Mouse (Mus musculus): ENCODE results near the gene Heg1.

Heg1 gene

DNA sequence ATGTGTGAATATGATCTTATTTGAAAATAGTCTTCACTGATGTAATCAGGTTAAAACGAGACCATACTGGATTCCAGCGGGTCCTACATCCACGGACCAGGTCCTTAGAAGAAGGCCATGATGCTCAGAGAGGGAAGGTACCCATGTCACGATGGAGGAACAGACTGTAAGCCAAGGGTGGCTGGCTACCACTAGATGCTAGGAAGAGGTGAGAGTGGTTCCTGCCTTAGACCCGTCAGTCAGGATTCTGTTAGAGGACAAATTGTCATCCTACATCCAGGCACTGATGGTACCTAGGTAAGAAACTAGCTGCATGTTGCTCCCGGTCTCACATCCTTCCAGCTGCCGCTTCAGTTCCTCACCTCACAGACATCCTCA, 6.9 kb upstream of the Heg1 start:
- DNase-seq (ENCODE audit: low read depth): no peak

DNA sequence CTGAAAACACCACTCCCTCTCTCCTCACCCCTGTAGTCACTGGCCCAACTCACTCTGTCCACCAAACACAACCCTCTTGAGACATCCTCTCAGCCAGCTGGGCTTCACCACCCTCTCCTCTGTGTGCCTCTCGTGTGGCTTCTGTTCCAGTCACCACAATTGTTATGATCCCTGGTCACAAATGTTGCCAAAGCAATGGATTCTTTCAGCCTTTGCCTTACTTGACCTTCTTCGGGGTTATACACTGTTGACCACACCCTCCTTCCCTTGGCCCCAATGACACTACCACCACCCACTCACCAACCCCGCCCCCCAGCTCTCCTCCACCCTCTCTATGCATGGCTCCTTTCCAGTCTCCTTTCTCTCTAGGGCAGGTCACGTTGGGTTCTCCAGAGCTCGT, 6.3 kb upstream of the Heg1 start:
- no peak for DNase-seq (ENCODE audit: low read depth)

DNA sequence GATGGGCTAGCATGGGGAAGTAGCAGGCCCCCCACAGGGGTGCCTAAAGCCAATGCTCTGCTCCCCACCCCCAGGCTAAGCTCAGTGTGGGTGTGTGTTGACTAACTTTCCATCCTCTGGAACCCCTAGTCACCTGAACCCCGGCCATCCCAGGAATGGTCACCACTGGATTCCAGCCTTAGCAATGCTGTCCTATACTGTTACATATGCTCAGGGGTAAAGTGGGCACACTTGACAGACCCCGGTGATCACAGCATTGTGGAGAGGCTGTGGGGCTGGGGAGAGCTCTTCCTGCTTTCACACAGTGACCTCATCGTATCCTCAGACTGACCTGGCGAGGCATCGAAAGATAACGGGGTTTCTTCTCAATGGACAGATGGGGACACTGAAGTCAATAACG, 3.9 kb upstream of the Heg1 start:
- no peak for DNase-seq (ENCODE audit: low read depth)

DNA sequence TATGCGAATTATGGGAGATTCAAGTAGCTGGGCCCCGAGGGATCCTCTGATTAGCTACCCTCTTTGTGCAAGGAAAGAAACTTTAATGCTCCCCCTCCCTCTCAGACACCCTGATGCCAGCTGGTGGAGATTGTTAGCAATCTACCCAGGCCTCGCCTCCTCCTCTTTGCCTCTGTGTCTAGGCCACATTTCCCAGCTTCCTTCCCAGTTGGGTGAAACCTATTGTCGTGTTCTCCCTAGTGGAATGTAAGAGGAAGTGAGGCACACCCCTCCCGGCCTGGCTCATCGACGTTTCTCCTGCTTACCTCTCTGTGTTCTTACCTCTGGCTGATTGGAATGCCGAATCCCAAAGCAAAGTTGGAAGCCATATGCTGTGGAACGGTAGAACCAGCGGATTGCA, 3.4 kb upstream of the Heg1 start:
- no peak for DNase-seq (ENCODE audit: low read depth)

DNA sequence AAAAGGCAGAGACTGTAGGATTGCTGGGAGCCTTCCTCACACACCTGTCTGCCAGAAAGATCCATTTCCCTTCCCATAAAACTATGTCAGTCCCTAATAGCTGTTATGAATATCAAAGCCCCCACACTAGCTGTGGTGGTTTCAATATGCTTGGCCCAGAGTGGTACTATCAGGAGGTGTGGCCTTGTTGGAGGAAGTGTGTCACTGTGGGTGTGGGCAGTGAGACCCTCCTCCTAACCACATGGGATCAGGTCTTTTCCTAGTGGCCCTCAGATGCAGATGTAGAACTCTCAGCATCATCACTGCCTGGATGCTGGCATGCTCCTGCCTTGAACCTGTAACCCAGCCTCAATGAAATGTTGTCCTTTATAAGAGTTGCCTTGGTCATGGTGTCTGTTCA, 2.5 kb upstream of the Heg1 start:
- no peak for DNase-seq (ENCODE audit: low read depth)

DNA sequence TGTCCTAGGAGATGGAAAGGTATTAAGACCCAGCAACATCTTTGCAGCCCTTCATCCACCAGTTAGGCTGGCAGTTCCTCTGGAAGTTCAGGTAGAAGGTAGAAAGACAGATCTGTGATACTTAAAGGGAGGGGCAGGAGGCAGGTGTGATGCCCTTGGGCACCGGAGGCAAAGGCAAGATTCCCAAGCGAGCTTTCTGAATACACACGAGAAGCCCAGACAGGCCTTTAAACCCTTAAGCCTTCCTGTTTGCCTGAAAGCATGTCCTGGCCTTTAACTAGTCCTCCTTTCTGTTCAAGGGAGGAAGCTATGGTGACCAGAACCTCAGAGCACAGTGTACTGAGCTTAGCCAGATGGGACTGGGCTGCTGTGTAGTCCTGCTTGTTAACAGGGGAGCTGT, 1.5 kb upstream of the Heg1 start:
- no peak for DNase-seq (ENCODE audit: low read depth)

DNA sequence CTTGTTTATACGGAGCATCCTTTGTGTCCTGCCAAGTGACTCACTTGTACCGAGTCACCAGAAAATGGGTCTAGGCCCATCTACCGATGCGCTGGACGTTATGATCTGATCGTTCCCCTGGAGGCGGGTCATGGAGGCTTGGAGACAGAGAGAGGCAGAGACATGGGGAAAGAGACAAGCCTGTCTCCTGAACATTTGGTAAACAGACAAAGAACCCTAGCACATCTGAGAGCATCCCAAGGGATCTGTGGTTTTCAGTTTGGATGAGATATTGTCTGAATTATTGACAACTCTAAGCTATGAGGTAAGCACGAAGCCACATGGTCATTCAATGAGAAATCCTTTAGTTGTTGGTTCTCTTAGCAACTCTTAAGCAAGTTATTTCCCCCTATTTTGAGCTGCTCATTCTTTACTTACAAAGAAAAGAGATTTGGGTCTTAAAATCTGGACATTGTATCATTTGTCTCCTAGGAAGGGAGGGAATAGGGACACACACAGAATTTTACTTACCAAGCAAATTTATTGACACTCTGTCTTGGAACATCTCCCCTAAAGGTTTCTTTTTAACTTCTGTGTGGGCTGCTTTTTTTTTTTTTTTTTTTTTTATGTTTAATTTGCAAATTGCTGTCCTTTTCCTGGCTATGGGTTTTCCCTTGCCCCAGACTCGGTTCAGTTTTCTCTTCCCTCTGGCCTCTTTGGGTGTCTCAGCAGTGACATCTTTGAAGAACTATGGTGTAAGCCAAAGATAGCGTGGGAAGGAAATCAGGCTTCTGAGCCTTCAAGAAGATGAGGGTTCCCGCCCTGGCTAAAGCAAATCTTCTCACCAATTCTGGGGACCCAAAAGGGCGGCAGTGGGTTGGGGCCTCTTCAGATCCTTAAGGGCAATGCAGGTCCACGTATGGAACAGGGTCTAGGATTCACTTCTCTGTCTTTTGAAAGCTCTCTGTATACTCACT, 686 bp upstream of the Heg1 start:
- no peak for DNase-seq (ENCODE audit: low read depth)

DNA sequence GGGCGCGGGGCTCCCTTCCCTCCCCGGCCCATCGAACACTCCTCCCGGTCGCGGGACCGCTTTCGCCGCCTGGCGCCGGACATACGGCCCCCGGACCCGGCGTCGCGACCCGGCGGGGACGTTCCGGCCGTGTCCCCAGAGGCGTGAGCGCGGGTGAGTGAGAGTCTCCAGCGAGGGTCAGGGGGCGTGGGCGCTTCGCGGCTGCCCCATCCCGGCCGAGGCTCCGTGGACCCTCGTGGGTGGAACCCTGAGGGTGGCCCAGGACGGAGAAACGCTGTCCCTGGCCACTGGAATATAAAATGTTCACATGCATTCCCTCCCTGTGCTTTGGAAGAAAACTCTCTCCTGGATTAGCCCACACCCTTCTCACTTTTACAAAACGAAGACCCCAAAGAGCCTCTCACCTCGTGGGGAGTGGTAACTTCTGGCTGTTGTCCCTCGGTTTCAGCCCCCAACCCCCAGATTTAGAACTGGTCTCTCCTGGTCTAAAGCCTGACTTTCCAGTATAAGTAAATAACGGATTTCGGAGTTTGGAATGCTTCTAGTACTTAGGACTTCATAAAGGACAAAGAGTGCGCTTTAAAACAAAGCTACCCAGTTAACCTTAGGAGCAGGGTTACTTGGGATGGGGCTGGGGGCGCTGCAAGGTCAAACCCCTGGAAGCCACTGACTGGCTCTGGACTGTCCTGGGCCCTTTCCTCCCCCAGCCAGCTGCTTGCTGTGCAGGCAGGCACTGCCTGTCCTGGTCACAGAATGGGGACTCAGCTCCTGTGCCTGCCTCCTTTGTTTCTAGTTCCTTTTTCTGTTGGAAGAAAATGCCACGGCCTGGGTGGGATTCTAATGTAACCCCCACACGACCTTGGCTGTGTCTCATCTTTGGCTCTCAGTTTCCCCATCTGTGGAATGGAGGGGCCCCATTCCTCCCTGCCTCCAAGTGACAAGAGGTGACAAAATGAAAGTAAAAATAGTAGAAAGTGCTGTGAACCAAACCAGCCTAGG, 832 bp downstream of the Heg1 start:
- DNase-seq (ENCODE audit: low read depth): no peak

DNA sequence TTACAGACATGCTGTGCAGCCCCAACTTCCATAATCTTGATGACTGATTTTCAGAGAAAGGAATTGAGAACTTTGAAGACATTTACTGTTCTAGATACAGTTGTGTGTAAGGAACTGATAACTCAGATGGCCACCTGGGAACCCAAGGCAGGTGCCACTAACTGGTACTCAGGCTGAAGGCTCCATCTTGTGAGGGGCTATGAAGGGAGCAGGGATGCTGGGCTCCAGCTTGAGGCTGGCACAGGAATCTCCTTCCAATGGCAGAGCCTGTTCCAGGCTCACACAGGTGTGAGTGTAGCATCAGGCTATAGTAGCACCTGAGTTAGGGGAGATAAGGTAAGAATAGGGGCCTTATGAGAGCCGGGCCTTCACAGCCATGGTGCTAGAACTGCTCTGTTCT, 1.9 kb downstream of the Heg1 start:
- no peak for DNase-seq (ENCODE audit: low read depth)

DNA sequence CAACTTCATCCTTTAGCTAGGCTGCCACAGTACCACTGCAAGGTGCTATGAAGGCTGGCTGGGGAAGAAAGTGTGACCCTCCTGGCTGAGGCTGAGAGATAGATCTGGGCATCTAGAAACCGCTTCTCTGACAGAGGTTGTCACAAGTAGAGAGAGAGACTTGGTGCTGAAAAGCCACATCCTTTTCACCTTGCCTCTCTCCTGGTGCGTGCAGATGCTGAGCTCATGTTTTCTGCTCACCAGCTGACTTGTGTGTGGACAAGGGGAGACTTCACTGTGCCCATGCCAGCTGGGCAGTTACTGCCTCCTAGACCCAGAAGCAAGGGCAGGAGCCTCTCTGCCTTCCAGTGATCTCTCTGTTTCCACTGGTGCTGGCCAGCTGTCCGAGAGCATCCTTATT, 3.6 kb downstream of the Heg1 start:
- DNase-seq (ENCODE audit: low read depth): no peak

DNA sequence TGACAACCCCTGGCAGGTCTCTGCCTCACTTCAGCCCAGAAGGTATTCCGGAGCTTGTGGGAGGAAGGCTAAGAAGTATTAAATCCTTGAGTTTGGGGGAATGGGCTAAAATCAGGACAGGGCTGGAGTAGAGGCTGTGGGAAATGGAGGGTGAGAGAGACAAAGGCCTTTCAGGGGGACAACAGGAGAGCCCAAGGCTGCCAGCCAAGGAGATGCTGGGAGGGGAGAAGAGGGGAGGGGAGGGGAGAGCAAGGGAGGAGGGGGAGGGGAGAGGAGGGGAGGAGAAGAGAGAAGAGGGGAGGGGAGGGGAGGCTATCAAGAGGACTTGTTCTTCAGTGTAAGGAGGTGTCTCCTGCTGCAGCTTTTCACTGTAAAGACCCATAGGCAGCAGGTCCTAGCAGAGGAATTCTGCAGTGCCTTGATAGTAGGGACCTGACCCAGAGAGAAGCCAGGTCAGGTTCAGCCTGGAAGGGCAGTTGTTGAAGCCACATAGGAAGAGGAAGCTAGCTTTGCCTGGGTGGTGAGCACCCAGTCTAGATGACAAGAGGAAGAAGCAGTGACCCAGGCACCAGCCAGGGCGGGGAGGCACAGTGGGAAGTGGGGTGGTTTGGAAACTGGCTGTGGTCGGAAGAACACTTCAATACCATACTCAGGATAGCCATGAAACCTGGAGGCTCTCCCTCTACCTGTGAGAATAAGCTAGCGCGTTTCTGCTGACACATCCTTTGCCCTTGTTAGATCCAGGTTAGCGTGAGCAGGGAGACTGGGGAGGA, 7.0 kb downstream of the Heg1 start:
- DNase-seq (ENCODE audit: low read depth): peak; percentile 39

DNA sequence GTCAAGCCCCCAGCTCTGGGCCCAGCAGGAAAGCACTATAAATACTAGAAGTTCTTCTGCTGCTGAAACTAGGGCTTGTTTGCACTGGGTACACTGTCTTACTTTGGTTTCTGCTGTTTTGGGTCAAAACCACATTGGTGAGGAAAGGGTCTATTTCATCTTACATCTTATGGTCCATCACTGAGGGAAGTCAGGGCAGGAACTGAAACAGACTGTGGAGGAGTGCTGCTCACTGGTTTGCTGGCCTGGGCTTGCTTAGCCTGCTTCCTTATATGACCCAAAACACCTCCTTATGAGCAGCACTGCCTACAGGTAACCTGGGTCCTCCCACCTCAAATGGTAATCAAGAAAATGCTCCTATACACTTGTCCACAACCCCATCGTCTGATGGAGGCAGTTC, 9.4 kb downstream of the Heg1 start:
- no peak for DNase-seq (ENCODE audit: low read depth)

DNA sequence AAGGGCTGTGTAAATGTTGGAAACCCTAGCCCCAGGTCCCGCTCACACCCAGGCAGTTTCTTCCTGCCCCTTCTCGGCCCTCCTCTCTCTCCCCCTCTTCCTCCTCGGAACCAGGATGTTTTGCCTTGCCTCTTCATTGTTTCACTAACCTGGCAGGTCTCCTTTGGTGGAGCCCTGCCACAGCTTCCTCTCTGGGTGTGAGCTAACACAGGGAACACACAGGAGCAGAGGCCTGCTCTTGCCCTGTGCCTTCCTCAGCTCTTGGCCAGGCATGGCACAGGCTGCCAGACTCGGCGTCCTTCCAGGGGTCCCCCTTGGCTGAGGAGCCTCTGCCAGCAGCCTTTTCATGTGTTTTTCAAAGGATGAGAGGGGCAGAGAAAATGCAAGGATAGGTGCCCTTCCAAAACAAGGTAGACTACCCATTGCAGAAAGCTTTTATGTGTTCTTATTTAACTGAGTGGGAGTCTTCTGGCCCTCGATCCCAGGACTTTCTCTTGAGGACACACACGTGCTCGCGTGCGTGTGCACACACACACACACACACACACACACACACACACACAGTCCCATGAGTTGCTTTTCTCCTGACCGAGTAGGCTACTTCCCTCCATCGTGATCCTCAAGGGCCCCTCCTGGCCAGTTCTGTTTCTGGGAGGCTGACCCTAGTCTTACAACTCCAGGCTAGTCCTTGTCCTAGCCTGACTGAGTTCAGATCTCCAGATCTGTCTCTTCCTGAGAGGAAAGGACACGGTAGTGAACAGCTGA, 12.8 kb downstream of the Heg1 start:
- no peak for DNase-seq (ENCODE audit: low read depth)

DNA sequence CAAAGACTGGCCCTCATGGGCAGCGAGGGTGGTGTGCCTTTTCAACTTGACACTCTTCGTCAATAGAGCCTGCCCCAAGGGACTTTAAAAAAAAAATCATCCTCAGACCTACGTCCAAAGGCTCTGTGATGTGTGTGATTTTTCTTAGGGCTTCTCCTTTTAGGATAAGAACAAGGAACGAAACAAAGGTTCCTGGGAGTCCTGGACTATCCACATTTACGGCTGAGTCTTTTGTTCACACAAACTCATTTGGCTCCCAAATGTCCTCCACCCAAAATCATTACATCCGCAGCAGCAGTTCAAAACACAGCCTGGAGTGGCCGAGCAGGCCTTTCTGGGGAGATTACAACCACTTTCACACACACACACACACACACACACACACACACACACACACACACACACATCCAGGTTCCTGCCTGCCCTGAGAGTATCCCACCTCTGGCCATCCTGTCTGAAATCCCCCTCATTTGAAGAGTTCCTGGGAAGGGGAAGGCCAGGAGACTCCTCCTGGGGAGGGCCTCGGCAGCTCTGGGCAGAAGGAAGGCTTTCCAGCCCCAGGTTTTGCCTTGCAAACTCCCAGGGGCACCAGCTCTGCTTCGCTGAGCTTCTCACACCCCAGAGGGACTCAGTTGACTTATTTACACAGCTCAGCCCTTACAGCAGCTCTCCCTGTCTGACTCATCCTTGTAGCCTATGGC, 13.6 kb downstream of the Heg1 start:
- no peak for DNase-seq (ENCODE audit: low read depth)

DNA sequence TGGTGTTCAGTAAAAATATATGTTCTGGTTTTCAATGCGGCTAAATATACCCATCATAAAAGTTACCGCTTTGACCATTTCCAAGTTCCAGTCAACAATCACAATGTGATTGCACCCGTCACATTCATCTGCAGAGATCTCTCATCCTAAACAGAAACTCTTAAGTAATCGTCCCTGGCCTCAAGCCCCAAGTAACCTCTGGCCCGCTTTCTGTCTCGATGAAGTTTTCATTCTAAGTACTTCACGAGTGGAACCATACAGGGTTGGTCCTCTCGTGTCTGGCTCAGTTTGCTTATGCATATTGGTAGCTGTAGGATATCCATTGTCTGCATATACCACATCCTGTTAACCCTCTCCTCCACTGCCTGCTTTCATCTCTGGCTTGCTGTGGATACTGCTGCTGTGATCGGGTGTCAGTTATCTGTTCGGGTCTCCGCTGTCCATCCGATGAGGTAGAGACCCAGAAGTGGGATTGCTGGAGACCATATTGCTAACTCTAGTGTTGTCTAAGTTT, 14.2 kb downstream of the Heg1 start:
- no peak for DNase-seq (ENCODE audit: low read depth)

DNA sequence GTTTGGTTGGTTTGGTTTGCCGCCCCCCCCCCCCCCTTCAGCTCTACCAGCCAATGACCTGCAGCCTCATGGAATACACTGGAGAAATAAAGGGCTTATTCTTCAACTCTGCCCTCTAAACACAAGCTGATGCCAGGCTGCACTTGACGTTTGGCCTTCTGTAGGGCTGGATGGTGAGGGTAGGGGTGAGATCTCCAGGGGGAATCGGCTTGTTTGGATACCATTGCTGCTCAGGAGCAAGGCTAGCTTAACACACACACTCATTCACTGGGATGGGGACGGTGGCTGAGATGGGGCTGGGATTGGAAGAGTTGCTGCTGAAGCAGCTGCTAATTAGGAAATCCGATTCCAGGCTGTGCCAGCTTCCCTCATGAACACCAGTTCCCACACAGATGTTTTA, 16.4 kb downstream of the Heg1 start:
- no peak for DNase-seq (ENCODE audit: low read depth)

DNA sequence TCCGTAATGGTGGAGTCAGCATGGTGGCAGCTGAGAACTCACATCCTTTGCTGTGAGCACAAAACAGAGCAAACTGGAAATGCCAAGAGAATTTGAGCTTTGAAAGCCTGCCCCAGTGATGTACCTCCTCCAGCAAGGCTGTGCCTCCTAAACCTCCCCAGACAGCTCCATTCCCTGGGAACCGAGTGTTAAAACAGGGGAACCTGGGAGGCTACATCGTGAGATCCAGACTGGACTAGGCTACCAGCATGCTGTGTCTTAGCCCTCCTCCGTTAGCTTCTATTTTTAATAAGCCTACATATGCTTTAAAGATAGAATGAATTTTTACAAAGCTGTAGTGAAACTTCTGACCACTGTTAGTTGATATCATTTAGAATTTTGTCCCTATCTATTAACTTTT, 17.7 kb downstream of the Heg1 start:
- no peak for DNase-seq (ENCODE audit: low read depth)

DNA sequence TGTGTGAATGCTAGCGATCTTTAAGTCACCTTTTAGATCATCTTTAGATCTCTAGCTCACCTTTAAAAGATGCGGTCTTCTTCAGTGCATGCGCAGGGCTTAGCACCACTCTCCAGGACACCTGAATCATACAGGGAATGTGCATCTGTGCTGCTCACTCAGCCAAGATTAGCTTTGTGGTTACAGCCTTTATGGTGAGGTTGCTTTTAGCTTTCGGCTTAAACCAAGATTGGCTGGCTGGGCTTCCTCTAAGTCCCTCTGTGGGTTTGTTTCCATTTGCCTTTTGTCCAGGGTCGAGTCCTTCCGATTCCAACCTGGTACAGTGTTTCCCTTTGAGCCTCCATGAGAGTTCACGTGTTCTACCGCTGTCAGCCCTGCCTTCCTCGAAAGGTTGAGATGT, 20.1 kb downstream of the Heg1 start:
- no peak for DNase-seq (ENCODE audit: low read depth)

DNA sequence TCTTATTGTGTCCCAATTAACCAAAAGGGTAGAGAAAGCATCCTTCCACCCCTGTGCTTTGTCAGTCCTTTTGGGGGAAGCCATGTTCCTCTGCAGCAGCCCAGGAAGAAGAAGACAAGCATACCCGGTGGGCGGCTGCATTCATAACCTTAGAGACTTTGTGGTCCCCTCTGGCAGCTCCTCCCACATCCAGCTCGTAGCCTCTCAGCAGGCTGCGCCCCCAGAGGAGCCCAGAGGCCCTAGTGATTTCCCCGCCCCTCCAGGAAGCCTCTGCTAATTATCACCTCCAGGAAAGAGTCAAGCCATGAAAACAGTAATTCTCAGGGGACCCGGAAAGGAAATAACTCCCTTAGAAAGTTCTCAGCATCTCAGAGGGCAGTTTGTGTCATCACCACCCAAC, 21.1 kb downstream of the Heg1 start:
- DNase-seq (ENCODE audit: low read depth): no peak

DNA sequence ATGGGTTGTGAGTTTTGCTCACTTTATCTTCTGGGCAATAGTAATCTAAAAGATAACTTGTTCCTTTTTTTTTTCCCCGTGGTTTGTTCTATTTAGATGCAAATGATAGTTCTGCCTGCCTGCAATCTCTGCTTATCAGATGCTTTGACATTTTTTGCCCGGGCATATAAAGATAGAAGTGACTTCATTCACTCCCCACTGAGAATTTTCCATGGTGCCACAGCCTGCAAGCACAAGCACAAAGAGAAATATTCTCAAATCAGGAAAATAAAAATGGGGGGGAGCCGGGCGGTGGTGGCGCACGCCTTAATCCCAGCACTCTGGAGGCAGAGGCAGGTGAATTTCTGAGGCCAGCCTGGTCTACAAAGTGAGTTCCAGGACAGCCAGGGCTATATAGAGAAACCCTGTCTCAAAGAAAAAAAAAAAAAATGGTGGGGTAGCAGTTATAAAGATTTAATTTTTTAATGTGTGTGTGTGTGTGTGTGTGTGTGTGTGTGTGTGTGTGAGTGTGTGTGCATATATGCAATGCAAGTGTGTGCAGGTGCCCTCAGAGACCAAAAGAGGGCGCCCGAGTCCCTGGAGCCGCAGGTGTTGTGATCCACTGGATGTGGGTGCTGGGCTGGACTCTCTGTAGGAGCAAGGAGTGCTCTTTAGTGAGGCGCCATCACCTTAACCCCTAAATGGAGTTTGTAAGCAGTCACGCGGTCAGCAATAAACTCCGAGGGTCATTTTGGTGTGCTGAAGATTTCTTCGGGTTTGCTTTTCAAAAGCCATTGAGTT, 22.1 kb downstream of the Heg1 start:
- DNase-seq (ENCODE audit: low read depth): no peak
